Mouse (Mus musculus) cerebellum, adult 2 months (tissue): ENCODE data around the gene Eml2. TPM values are rescaled to one million over a fixed set of nuclear protein-coding genes. Genes with fewer than 3 reads are reported as not detected.

Source experiments
- DNase-seq, 2 experiments: peaks; one replicate each; pipeline ENCODE4 v3.0.0; 2021
- H3K27ac ChIP-seq: fragments of 200-500 bp; 2 replicates; pipeline ENCODE4 v1.5.1; 2012; ENCODE audit warnings: low read length, control low read depth, inconsistent platforms; ENCODE audit not compliant: insufficient read depth
- H3K27me3 ChIP-seq: fragments of 200-500 bp; 2 replicates; pipeline ENCODE4 v1.6.1; 2012; ENCODE audit warnings: inconsistent platforms, mild to moderate bottlenecking, low read length, moderate library complexity; ENCODE audit not compliant: control insufficient read depth, insufficient read depth
- H3K4me1 ChIP-seq: fragments of 200-500 bp; 2 replicates; pipeline ENCODE4 v1.6.1; 2011; ENCODE audit warnings: low read length; ENCODE audit not compliant: control insufficient read depth, insufficient read depth
- H3K4me3 ChIP-seq: fragments of 200-500 bp; replicated peaks from 2 replicates; pipeline ENCODE3; 2011; ENCODE audit warnings: mild to moderate bottlenecking, low read depth, low read length, control low read depth; ENCODE audit not compliant: insufficient read depth
- CTCF ChIP-seq: fragments of 200-500 bp; IDR thresholded peaks from 2 replicates; pipeline ENCODE4 v1.5.1; 2011; ENCODE audit warnings: low read depth, mild to moderate bottlenecking, control low read depth, low read length, moderate library complexity, borderline replicate concordance; ENCODE audit not compliant: insufficient read depth
- POLR2A ChIP-seq: fragments of 200-500 bp; IDR thresholded peaks from 2 replicates; pipeline ENCODE4 v1.6.1; 2011; ENCODE audit warnings: low read length, control low read depth, borderline replicate concordance; ENCODE audit not compliant: insufficient read depth
- WGBS: fragments of 180-500 bp; shearing (Covaris S2); methylation state at CpG from one replicate; pipeline ENCODE4 v1.1.7; 2018; 5-methylcytosine and 5-hydroxymethylcytosine counted together
- polyA plus RNA-seq: library from polyadenylated mRNA; depleted of rRNA; stranded (reverse); fragments of >200 nt; gene quantifications from 2 replicates; pipeline ENCODE4 v1.2.3, GENCODE M21; 2012

The Eml2 gene
- polyA plus RNA-seq, 1 experiment: 176 TPM

GRCm38 (mm10) chr7:19194676-19195075, 18.5 kb downstream of the Eml2 start:
- Histone ChIP-seq H3K27me3 (no peaks in the 10 kb centered on the region), H3K27ac (no peak overlapping the region), H3K4me3 (no peak overlapping the region), H3K4me1 (no peaks in the 10 kb centered on the region)
- WGBS: 97% methylated on average over 4 of the region's 4 CpGs
- TF ChIP-seq POLR2A: no peak
- TF ChIP-seq CTCF: no peak
- no peak for DNase-seq

- peak in 1 of 2 experiments; percentile 37 for DNase-seq
- H3K4me3 ChIP-seq: no peak overlapping the region
- H3K27me3 ChIP-seq: no peaks in the 10 kb centered on the region
Measured at GRCm38 (mm10) chr7:19196676-19197075, 20.5 kb downstream of the Eml2 start.

DNA sequence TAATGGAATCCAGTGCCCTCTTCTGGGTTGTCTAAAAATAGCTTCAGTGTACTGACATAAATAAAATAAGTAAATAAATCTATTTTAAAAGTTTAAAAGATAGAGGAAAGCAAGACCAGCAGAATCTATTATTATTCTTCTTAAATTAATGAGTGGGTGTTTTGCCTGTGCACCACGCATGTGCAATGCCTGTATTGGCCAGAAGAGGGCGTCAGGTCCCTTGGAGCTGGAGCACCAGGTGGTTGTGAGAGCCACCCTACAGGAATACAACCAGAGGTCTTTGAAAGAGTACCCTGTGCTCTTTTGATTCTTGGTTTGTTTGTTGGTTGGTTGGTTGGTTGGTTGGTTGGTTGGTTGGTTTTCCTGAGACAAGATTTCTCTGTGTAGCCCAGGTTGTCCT, 21.8 kb downstream of the Eml2 start:
- TF ChIP-seq POLR2A: no peak
- TF ChIP-seq CTCF: peak; percentile 61
- no peak for DNase-seq
- Histone ChIP-seq H3K27me3 (no peaks in the 10 kb centered on the region), H3K4me1 (no peaks in the 10 kb centered on the region), H3K27ac (no peak overlapping the region), H3K4me3 (no peak overlapping the region)
- WGBS: 37% methylated on average over 2 of the region's 2 CpGs

More at GRCm38 (mm10) chr7:19196676-19197075, 20.5 kb downstream of the Eml2 start:
- no peak overlapping the region for H3K27ac ChIP-seq
- TF ChIP-seq POLR2A (no peak), CTCF (peak; percentile 57)
- H3K4me1 ChIP-seq: no peaks in the 10 kb centered on the region
- 59% methylated on average over 6 of the region's 6 CpGs for WGBS

DNA sequence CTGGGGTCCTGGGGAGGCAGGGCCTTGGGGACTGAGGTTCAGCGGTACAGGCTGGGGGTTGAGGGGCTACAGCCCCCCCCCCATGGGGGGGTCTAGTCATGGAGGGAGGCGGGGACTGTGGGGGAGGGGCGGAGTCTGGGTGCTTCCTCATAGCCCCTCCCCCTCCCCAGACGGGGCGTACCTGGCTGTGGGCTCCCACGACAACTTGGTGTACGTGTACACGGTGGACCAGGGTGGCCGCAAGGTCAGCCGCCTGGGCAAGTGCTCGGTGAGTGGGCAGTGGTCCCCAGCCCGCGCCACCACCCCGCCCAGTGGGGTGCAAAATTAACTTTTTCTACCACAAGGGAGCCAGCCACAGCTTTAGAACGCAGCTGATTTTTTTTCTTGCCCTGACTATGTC, 25.4 kb downstream of the Eml2 start:
- Histone ChIP-seq H3K27ac (no peak overlapping the region), H3K27me3 (no peaks in the 10 kb centered on the region), H3K4me1 (no peaks in the 10 kb centered on the region), H3K4me3 (no peak overlapping the region)
- WGBS: 77% methylated on average over 14 of the region's 15 CpGs
- no peak for DNase-seq
- TF ChIP-seq POLR2A (no peak), CTCF (no peak)

DNA sequence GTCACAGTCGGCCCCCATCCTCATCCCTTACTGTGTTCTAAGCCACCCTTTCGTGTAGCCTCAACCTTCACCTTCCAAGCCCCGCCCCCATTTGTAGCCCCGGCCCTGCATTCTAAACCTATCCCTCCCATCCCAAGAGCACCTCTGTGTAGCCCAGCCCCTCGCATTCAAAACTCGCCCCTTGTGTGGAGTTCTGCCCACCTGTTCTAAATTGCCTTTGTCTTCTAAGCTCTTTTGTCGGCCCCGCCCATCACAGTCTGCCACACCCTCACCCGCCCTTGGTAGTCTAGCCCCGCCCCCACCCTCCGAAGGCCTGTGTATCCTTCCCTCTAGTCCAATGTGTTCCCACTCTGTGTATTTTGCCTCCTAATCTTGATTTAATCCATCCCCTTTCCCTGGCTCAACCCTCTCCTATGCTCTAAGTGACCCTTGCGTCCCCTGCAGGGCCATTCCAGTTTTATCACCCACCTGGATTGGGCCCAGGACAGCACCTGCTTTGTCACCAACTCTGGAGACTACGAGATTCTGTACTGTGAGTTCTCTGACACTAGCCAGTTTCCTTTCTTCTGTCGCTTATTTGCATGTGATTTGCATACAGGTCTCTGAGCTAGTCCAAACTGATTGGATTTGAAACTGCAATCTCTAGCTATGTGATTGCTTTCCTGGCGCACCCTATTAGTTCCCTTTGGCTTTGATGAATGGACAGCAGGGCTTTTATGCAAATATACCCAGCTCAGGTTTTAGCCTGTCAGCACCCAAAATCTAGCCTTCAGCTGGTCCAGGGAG, 26.0 kb downstream of the Eml2 start:
- no peak overlapping the region for H3K27ac ChIP-seq
- 61% methylated on average over 15 of the region's 15 CpGs for WGBS
- no peaks in the 10 kb centered on the region for H3K4me1 ChIP-seq
- H3K27me3 ChIP-seq: no peaks in the 10 kb centered on the region
- DNase-seq: no peak
- no peak overlapping the region for H3K4me3 ChIP-seq
- TF ChIP-seq POLR2A (no peak), CTCF (no peak)

- no peak overlapping the region for H3K27ac ChIP-seq
- TF ChIP-seq CTCF (no peak), POLR2A (no peak)
- H3K4me3 ChIP-seq: no peak overlapping the region
- no peak for DNase-seq
- no peaks in the 10 kb centered on the region for H3K27me3 ChIP-seq
- no peaks in the 10 kb centered on the region for H3K4me1 ChIP-seq
- WGBS: 79% methylated on average over 13 of the region's 13 CpGs
Measured at GRCm38 (mm10) chr7:19208201-19208910, 32.1 kb downstream of the Eml2 start.

DNA sequence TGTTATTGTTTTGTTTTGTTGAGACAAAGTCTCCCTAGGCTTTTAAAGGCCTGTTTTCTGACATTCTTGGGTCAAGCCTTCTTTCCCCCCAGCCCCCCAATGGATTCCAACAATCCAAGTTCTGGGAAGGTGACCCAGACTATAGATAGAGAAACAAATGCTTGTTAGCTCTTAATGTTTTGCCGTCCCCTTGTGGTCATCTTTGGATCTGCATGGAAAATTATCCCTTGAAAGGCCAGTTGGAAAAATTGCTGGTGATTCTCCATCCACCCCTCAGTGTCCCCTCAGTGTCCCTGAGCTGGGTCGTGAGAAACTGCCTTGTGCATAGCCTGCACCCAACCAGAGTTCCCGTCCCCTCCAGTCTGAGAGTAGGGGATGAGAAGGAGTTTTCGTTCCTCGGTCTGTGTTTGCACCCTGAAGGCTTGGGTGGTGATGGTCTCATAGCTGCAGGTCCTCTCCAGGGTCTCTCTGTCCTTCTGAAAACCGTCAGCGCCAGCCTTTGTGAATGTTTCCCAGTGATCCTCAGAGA, 32.8 kb downstream of the Eml2 start:
- no peak overlapping the region for H3K4me3 ChIP-seq
- peak; percentile 38 to 43 for DNase-seq
- H3K4me1 ChIP-seq: no peaks in the 10 kb centered on the region; the same call in 1 of the 2 replicates
- 48% methylated on average over 7 of the region's 7 CpGs for WGBS
- H3K27me3 ChIP-seq: no peaks in the 10 kb centered on the region
- peak; percentile 61; the same call in 1 of the 2 replicates for TF ChIP-seq CTCF
- no peak for TF ChIP-seq POLR2A
- no peak overlapping the region for H3K27ac ChIP-seq

DNA sequence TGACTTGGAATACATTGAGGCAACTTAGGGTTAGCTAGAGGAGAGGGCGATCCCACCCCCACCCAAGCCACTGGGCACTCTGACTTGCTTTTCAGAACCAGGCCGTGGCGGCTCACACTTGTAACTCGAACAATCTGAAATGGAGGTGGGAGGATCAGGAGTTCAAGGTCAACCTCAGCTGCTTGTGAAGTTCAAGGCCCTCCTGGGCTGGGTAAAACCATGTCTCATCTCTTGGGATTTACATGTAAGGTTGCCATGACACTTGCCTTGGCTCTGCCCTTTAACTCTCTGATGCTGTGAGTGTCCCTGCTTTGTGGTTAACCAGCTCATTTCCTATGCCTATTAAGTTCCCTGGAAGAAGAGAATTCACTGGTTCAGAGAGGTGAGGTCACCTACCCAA, 33.3 kb downstream of the Eml2 start:
- 78% methylated on average over 4 of the region's 4 CpGs for WGBS
- no peak for DNase-seq
- Histone ChIP-seq H3K4me1 (no peaks in the 10 kb centered on the region; the same call in 1 of the 2 replicates), H3K27me3 (no peaks in the 10 kb centered on the region), H3K27ac (no peak overlapping the region), H3K4me3 (no peak overlapping the region)
- TF ChIP-seq CTCF: no peak
- no peak for TF ChIP-seq POLR2A
